Comparison of ENCODE assay signal across 7 mouse cellular contexts in genomic region chr5:103788976-103789375, GRCm38 (mm10).
A peak's percentile ranks its signal among the peaks of the same experiment; 100 is the strongest.
DNase-seq lines count a peak whose midpoint lies in the region; ATAC-seq lines count a peak whose summit lies in the region.

No protein-coding gene starts in this region.

- H3K27ac ChIP-seq in kidney, embryonic 15.5 days, result 0 out of 2 replicates have a peak overlapping the region, but pooled peaks have one; percentile 18

- H3K4me2 ChIP-seq in kidney, embryonic 15.5 days, result no peak overlapping the region

- intact Hi-C loops in gastrocnemius, postnatal 14 days (cut with DNase I; ENCODE audit: low total_unique reads), result no loop called here

- WGBS in kidney, embryonic 15.5 days, result 48% methylated on average over 2 of the region's 2 CpGs

- peaks cover 17% of the 10 kb centered on the region for H3K4me1 ChIP-seq in kidney, embryonic 15.5 days

- H3K9ac ChIP-seq in kidney, embryonic 15.5 days, result no peak overlapping the region

- H3K4me3 ChIP-seq in kidney, embryonic 15.5 days (replicated peaks), result no peak overlapping the region

- H3K36me3 ChIP-seq in kidney, embryonic 15.5 days, result peaks cover 19% of the 10 kb centered on the region

- H3K27me3 ChIP-seq in kidney, embryonic 15.5 days, result no peaks in the 10 kb centered on the region

- no peaks in the 10 kb centered on the region for H3K9me3 ChIP-seq in kidney, embryonic 15.5 days (replicated peaks)

- DNase-seq in left cerebral cortex, adult 18-20 months (ENCODE audit: low spot score in 2 of 2), result peak; percentile 33 to 35
- DNase-seq in left cerebral cortex, adult 11 months (ENCODE audit: low spot score), result no peak
- peak; percentile 66 for DNase-seq in cerebellum, postnatal 14 days
- DNase-seq in gastrocnemius, postnatal 14 days, result peak; percentile 56
- DNase-seq in lung, postnatal 36 days, result peak; percentile 85
- DNase-seq in spleen, postnatal 36 days (ENCODE audit: low spot score in 2 of 2), result no peak

- no peak for ATAC-seq in kidney, embryonic 15.5 days (replicated peaks; ENCODE audit: low FRiP score)

Comparison
In these comparisons a context has a peak if more than half of its experiments do, and no peak if none do; other contexts are left out.
1. DNase-seq: peak in left cerebral cortex, adult 18-20 months (2 of 2), cerebellum, postnatal 14 days (2 of 2), gastrocnemius, postnatal 14 days (single experiment) and lung, postnatal 36 days (single experiment); none in left cerebral cortex, adult 11 months (single experiment) and spleen, postnatal 36 days (0 of 2).